Mouse (Mus musculus): Measurements from ENCODE around the gene Car15. TPM values are rescaled to one million over a fixed set of nuclear protein-coding genes. Genes with fewer than 3 reads are reported as not detected.
A peak's percentile ranks its signal among the peaks of the same experiment; 100 is the strongest.

The Car15 gene
- 1 to 10 TPM; 1.4 to 1.6 TPM for total RNA-seq (2021)

- no peak for DNase-seq
These were observed at the start of gene Car15 for GRCm38 (mm10) chr16:17838051-17838450. TSS of gene Car15 (minus strand) at chr16:17838364.

DNA sequence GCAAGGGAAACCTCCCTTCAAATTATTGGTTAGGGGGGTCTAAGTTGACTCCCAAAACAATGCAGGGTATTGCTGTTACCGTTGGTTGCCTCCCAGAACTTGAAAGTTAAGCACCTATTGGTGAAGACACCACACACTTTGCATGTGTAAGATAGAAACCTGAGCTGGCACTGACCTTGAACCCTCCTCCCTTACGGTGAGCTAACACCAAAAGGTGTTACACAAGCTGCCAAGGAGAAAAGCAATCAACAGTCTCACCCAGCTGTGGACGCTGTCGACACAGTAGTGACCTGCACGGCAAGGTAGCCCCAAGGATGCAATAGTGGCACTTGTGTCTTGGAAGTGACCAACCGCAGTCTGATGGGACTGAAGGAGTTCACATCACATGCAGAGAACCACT is 46.0 kb upstream of the Car15 start:
- no peak for DNase-seq

DNA sequence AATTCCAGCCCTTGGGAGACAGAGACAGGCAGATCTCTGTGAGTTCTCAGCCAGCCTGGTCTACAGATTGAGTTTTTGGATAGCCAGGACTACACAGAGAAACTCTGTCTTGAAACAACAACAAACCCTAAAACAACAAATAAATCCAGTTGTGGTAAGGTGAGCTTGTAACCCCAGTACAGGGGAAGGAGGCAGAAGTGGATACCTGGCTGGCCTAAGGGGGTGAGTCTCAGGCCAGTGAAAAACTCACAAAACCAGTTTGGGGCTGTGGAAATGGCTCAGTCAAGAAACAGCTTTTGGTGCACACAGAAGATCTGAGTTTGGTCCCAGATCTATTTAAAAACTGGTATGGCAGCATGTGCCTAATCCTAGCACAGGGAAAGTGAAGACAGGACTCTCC is 44.0 kb upstream of the Car15 start:
- no peak for DNase-seq

GRCm38 (mm10) chr16:17879571-17879970 is 41.4 kb upstream of the Car15 start:
- DNase-seq, result no peak

GRCm38 (mm10) chr16:17876096-17876495 is 37.9 kb upstream of the Car15 start:
- DNase-seq, result no peak

- DNase-seq, result no peak
These were observed 37.0 kb upstream of the Car15 start for GRCm38 (mm10) chr16:17875174-17875573.

DNA sequence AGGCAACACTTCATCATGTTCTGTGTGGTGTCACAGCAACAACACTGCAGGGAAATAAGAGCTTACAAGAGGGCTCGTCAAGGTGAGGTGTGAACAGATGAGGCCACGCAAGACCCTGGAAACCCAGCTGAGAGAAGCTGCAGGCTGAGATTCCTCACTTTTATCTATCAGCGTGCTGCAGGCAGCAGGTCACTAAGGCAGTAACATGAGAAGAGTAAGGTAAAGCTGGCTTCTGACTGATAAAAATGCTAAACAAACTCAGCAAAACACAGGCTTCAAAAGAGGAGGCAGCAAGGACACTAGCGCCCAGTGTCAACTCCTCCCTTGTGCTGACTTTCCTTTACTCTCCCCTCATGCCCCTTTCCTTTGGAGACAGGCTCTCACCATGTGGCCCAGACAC is 34.8 kb upstream of the Car15 start:
- DNase-seq, result no peak

DNA sequence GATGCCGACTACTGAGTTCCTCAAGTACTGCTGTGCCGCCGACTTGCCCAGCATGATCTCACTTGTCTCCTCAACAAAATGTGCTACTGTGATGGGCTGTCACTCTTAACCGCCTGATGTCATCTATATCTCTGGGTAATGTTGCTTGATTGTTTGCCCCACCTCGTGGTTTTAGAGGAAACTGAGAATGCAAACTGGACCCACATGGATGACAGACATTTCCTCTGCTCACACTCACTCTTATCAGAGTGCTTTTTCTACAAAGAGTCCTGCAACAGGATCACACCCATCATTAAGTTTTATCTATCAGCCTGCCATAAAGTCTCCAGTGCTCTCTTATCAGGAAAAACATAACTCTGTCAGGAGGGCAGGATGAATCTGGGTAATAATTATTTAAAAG is 33.1 kb upstream of the Car15 start:
- DNase-seq, result no peak

- no peak for DNase-seq
These were observed 27.6 kb upstream of the Car15 start for GRCm38 (mm10) chr16:17865770-17866169.

DNA sequence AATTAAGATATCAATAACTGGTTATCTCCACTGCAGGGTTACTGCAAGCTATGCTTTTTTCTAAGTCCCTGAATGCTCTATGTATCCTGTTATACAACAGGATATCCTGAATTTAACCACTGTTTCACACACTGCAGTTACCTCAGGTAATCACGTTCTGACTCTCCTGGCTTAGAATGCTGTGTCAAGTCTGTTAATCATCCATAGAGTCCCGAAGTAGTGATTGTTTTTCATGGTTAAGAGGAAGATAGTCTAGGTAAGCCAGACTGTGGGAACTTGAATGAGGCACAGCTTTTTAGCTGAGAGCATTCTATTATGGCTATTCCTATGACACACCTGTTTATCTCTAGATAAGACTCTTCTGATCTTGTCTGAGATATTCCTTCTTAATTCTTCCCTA is 27.1 kb upstream of the Car15 start:
- no peak for DNase-seq

- DNase-seq, result peak; percentile 36
These were observed 20.4 kb upstream of the Car15 start for GRCm38 (mm10) chr16:17858592-17858991.

- no peak for DNase-seq
These were observed 19.0 kb upstream of the Car15 start for GRCm38 (mm10) chr16:17857157-17857556.

DNA sequence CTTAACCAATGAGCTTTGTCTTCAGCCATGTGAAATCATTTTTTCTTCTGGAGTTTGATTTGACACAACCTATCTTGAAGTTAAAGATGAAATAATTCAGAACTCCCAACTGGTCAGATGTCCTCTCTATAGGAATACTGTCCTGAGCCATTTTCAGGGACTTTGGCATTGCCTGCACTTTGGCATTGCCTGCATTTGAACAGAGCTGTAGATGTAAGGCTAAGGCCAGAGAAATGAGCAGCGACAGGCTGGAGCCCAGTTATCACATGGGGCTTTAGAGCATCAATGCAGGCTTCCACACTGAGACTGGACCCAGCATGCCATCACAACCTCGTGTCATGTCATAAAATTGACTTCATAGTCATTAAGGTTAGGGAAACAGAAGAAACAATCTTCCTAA is 15.1 kb upstream of the Car15 start:
- no peak for DNase-seq

DNA sequence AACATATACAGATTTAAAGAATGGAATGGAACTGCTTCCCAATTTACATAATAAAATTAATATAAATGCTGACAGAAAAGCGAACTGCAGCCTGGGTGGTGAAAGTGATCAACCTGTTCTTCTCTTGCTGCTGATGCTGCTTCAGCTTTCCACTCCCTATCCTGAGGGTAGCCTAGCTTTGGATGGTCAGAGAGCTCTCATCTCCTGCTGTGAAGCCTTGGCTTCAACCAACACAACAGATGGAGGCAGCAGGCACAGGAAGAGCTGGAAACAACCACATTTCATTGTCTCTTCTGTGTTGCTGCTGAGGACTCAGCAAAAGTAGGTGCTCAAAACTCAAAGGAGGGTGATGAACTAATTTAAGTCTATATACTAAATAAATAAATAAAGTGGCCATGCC is 13.7 kb upstream of the Car15 start:
- DNase-seq, result no peak

DNA sequence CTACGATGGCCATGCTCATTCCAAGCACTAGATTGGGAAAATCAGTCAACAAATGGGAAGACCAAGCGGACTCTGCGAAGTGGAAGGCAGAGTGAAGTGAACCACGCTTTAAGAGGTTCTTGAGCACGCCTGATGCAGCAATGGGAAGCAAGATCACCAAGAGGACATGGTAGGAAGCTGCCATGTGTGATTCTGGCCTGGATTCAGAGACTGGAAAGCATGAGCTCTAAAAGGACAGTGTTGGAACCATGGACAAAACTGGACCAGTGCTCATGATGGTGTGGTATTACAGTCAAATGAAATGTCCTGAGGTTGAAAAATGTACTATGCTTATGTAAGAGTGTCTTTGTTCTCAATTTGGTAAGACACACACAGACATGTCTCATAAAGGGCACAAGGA is 13.2 kb upstream of the Car15 start:
- DNase-seq, result no peak

DNA sequence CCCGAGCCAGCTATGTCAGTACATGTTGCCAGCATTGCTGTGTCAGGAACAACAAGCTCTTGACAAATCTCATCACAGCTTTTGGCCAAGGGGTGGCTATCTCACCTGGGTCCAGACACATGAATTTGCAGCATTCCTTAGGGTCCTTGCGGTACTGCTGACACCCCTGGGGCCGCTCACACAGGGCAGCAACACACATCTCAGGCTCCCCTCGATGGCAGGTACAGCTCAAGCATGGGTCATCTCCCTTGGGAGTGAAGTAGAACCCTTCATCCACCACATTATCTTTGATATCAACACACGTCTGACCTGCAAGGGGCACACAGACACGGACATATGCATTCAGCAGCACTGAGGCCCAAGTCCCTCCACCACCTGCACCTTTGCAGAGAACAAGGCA is 11.3 kb upstream of the Car15 start:
- no peak for DNase-seq

- DNase-seq, result peak; percentile 39
These were observed 10.8 kb upstream of the Car15 start for GRCm38 (mm10) chr16:17848928-17849327.

- no peak for DNase-seq
These were observed 10.3 kb upstream of the Car15 start for GRCm38 (mm10) chr16:17848431-17848830.

DNA sequence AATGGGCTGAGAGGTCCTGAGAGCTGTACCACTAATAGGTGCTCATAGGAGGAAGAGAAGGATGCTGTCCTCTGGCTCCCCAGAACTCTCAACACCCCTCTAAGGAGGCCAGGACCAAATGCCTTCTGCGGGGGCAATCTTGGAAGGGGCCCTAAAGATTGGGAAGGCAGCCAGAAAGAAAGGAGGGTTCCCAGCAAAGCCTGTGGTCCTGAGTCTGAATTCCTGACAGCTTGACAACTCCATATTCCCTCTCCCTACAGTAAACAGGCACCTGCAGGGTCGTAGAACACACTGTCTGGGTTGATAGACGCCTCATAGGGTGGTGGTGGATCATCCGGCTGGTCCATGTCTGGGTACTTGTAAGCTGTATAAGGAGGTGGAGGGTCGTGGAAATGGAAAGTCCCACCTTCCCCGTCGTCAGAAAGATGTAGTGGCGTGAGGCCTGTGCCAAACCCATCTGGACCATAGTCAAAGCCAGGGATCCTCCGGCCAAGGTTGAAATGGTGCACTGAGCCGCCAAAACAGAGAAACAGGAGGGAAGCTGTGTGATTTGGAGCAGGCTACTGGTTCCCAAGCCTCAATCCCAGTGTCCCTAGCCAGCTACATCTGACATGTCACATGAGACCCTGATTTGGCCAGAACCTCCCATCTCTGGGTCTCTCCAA is 5.7 kb upstream of the Car15 start:
- no peak for DNase-seq

DNA sequence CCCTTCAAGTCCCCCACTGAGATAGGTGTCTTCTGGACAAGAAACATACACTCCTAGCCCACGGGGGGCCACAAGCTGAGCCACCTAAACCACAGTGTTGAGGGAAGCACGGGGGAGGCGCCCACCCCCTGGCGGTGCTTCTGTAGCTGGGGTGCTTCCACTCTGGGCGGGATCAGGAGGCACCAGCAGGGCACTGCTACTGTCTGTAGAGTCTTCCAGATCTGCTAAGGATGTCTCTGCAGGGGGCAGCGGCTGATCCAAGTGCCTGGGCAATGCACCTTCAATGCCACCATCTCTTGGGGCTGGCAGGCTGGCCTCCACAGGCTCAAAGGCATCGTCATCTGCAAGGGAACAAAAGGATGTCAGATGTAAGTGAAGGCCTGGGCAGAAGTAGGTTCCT is 4.3 kb upstream of the Car15 start:
- DNase-seq, result no peak

DNA sequence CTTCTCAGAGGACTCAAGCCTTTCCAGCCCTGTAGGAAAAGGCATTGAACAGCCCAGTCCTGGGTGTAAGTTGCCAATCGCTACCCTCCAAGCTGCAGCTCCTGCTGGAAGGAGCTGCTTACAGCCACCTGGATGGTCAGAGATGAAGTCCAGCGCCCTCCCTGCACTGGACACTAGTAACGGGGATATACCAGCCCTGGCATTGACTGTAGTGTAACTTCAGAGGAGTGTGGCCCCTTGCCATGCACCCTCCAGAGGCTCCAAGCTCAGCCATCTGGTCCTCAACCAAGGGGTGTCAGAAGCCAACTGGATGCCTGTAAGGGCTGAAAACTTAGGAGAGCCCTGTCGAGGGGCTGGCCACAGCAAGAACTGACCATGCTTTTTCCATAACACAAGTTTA is 1.8 kb upstream of the Car15 start:
- no peak for DNase-seq

GRCm38 (mm10) chr16:17835481-17835880 is 2.7 kb downstream of the Car15 start:
- DNase-seq, result no peak

DNA sequence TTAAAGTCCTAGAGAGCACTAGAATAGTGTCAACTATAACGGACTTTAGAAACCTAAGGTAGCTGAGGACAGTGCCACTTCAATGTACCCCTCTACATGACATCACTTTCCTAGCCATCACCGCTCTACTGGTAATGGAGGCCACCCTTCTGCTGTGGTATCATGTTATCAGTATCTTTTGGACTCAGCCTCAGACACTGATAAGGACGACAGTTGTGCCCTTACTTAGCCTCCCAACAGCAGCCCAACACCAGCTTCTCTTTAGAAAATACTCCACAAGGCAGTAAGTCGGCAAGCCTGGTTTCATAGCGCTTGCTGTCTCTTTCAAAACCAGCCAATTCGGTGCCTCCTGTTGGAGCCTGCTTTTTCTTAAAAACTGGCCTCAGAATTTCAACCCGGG is 3.6 kb downstream of the Car15 start:
- DNase-seq, result no peak

GRCm38 (mm10) chr16:17833681-17834399 is 4.3 kb downstream of the Car15 start:
- no peak for DNase-seq

DNA sequence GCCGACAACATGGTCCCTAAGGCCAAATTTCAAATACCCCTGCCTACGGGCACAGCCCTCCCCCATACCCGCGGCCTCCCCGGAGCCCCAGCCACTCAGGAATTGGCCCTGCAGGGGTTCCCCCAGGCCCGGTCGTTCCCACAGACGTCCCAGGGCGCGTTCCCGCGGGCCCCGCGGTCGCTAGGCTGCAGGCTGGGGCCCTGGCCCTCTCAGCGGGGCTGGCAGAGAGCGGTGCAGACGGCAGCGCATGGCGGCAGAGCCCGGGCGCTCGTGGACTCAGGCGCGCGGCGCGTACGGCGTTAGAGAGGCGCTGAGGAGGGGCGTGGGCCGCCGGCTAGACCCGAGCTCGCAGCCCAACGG is 4.9 kb downstream of the Car15 start:
- no peak for DNase-seq
